Mouse (Mus musculus) liver, adult 2 months (tissue): ENCODE data around the gene Wrnip1. TPM values are rescaled to one million over a fixed set of nuclear protein-coding genes. Genes with fewer than 3 reads are reported as not detected.

ENCODE experiments used
- DNase-seq: peaks from one replicate; pipeline ENCODE4 v3.0.0-alpha.2; 2011; ENCODE audit warnings: low read depth, low spot score; ENCODE audit errors: extremely low read depth
- H3K27ac ChIP-seq: fragments of 200-500 bp; replicated peaks from 2 replicates; pipeline ENCODE4 v1.5.1; 2012; ENCODE audit warnings: low read depth, mild to moderate bottlenecking, control low read depth, inconsistent platforms, low read length; ENCODE audit not compliant: insufficient read depth
- H3K27me3 ChIP-seq: fragments of 200-500 bp; 2 replicates; pipeline ENCODE4 v1.6.1; 2012; ENCODE audit warnings: mild to moderate bottlenecking, moderate library complexity, low read length, inconsistent platforms; ENCODE audit not compliant: control insufficient read depth, insufficient read depth
- H3K36me3 ChIP-seq: fragments of 200-500 bp; 2 replicates; pipeline ENCODE4 v1.6.1; 2012; ENCODE audit warnings: low read length, inconsistent platforms; ENCODE audit not compliant: control insufficient read depth, insufficient read depth
- H3K4me1 ChIP-seq: fragments of 200-500 bp; 2 replicates; pipeline ENCODE4 v1.6.1; 2011; ENCODE audit warnings: low read length; ENCODE audit not compliant: control insufficient read depth, insufficient read depth
- H3K4me3 ChIP-seq: fragments of 200-500 bp; 2 replicates; pipeline ENCODE4 v1.5.1; 2011; ENCODE audit warnings: low read depth, mild to moderate bottlenecking, control low read depth, low read length, moderate library complexity; ENCODE audit not compliant: insufficient read depth
- H3K79me2 ChIP-seq: fragments of 200-500 bp; 2 replicates; pipeline ENCODE4 v1.6.1; 2012; ENCODE audit warnings: inconsistent platforms, mild to moderate bottlenecking, low read length, moderate library complexity; ENCODE audit not compliant: control insufficient read depth, insufficient read depth
- H3K9ac ChIP-seq: fragments of 200-500 bp; 2 replicates; pipeline ENCODE4 v1.6.1; 2012; ENCODE audit warnings: low read depth, mild to moderate bottlenecking, control low read depth, inconsistent platforms, low read length
- CTCF ChIP-seq: fragments of 200-500 bp; IDR thresholded peaks from 2 replicates; pipeline ENCODE4 v1.5.1; 2011; ENCODE audit warnings: low read depth, low read length, control low read depth
- POLR2A ChIP-seq: fragments of 200-500 bp; IDR thresholded peaks from 2 replicates; pipeline ENCODE4 v1.6.1; 2011; ENCODE audit warnings: low read length, control low read depth; ENCODE audit not compliant: insufficient read depth; ENCODE audit errors: extremely low read depth
- WGBS: fragments of 180-500 bp; shearing (Covaris S2); methylation state at CpG from one replicate; pipeline ENCODE4 v1.1.7; 2018; 5-methylcytosine and 5-hydroxymethylcytosine counted together
- polyA plus RNA-seq: library from polyadenylated mRNA; depleted of rRNA; stranded (reverse); fragments of >200 nt; gene quantifications from 2 replicates; pipeline ENCODE4 v1.2.3, GENCODE M21; 2012
- total RNA-seq: library from RNA; depleted of rRNA; stranded (reverse); fragments of >200 nt; gene quantifications from 2 replicates; pipeline ENCODE4 v1.2.3, GENCODE M21; 2014

Wrnip1 gene
- total and polyA plus RNA-seq, 2 experiments, result 33.9 to 38.7 TPM

DNA sequence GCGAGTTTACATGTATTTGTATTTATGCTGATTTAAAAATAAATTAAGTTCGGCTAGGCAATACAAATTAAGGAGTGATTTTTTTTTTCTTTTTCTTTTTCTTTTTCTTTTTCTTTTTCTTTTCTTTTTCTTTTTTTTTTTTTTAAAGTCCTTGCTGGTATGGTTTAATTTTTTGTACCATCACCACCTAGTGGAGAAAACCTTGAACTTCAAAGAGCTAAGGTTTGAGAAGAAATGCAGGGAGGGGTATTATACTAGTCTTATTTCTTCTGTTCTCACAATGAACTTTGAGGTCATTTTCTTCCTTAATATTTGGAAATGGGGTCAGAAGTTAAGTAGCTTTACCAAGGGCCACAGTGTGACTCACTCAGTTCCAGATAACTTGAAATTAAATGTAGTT, 2.7 kb upstream of the Wrnip1 start:
- Histone ChIP-seq H3K36me3 (no peaks in the 10 kb centered on the region), H3K27ac (no peak overlapping the region), H3K9ac (no peak overlapping the region), H3K27me3 (no peaks in the 10 kb centered on the region), H3K79me2 (peaks cover 17% of the 10 kb centered on the region), H3K4me3 (no peak overlapping the region), H3K4me1 (peaks cover 14% of the 10 kb centered on the region)
- 70% methylated on average over 2 of the region's 2 CpGs for WGBS
- TF ChIP-seq CTCF, result peak; percentile 33
- TF ChIP-seq POLR2A, result no peak
- peak; percentile 41 for DNase-seq

DNA sequence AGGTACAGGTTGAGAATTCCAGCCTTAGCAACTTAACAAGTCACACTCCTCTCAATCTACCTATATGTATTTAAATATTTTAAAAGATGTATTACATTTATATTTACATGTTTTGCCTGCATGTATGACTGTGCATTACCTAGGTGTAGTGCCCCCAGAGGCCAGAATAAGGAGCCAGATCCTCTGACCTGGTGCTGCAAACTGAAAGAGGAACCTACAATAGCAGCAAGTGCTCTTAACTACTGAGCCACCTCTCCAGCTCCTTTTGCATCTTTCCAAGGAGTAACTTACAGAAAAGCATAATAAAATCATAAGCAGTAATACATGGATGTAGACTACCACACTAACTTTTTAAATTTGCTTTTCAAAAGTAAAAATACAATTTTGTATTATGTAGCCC, 979 bp upstream of the Wrnip1 start:
- DNase-seq, result no peak
- TF ChIP-seq POLR2A (no peak), CTCF (no peak)
- peaks cover 7% of the 10 kb centered on the region; the same call in 1 of the 2 replicates for H3K4me1 ChIP-seq
- H3K36me3 ChIP-seq, result peaks cover 3% of the 10 kb centered on the region
- no peaks in the 10 kb centered on the region for H3K27me3 ChIP-seq
- H3K4me3 ChIP-seq, result no peak overlapping the region
- no peak overlapping the region for H3K9ac ChIP-seq
- no peak overlapping the region for H3K27ac ChIP-seq
- peaks cover 17% of the 10 kb centered on the region for H3K79me2 ChIP-seq

DNA sequence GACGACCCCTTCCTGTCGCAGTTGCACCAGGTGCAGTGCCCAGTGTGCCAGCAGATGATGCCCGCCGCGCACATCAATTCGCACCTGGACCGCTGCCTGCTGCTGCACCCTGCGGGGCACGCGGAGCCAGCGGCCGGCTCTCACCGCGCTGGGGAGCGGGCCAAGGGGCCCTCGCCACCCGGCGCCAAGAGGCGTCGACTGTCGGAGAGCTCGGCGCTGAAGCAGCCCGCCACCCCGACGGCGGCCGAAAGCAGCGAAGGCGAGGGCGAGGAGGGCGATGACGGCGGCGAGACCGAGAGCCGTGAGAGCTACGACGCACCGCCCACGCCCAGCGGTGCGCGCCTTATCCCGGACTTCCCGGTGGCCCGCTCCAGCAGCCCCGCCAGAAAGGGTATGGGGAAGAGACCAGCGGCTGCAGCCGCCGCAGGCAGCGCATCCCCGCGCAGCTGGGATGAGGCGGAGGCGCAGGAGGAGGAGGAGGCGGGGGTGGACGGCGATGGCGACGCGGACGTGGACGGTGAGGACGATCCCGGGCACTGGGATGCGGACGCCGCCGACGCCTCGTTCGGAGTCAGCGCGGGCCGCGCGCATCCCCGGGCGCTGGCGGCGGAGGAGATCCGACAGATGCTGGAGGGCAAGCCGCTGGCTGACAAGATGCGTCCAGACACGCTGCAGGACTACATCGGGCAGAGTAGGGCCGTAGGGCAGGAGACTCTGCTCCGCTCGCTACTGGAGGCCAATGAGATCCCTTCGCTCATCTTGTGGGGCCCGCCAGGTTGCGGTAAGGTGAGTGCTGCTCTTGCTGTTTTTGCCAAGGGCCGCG, 632 bp downstream of the Wrnip1 start, which contains the start of gene D930007J09Rik:
Gene D930007J09Rik, minus strand, starts transcription at position 591 of the 823 bp plus-strand sequence.
- Histone ChIP-seq H3K4me3 (peak within 1 kb of the TSS; percentile 76), H3K9ac (peak within 1 kb of the TSS; percentile 88), H3K27me3 (no peaks in the 10 kb centered on the region), H3K27ac (peak within 1 kb of the TSS; percentile 74), H3K36me3 (peaks cover 9% of the 10 kb centered on the region), H3K79me2 (peaks cover 17% of the 10 kb centered on the region), H3K4me1 (peaks cover 7% of the 10 kb centered on the region; the same call in 1 of the 2 replicates)
- under 1% methylated on average over 92 of the region's 95 CpGs for WGBS
- TF ChIP-seq CTCF, result no peak
- TF ChIP-seq POLR2A, result no peak
- no peak for DNase-seq

DNA sequence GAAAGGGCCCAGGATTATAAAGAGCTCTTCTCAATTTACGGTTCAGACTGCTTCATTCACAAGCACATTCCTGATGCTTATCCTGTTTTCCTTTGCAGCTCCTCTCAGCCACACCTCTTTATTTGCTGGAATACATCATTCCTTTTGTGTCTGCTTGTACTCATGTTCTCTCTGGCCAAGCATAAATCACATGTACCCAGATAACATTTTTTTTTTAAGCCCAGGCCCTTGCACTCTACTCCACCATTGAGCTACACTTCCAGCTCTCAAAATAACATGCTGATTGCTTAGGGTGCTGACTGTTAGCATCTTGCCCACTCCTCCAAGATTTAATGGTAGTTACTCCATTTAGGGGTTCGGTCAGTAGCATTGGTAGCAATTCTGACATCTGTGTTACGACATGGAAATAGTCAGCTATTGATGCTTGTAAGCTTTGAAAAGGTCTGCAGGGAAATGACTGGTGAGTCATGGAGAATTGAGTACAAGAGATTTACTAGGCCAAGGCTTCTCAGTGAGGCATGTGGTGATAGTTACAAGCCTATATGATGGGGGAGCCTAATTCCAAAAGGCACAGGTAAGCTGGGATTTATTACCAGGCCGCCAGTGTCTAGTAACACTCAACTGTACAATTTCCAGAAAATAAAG, 2.0 kb downstream of the Wrnip1 start:
- Histone ChIP-seq H3K79me2 (peaks cover 17% of the 10 kb centered on the region), H3K4me3 (0 out of 2 replicates have a peak overlapping the region, but pooled peaks have one; percentile 7), H3K27ac (no peak overlapping the region), H3K4me1 (peaks cover 7% of the 10 kb centered on the region; the same call in 1 of the 2 replicates), H3K27me3 (no peaks in the 10 kb centered on the region), H3K36me3 (peaks cover 18% of the 10 kb centered on the region), H3K9ac (no peak overlapping the region)
- no peak for TF ChIP-seq POLR2A
- TF ChIP-seq CTCF, result no peak
- DNase-seq, result no peak
- WGBS, result 74% methylated on average over 4 of the region's 4 CpGs

DNA sequence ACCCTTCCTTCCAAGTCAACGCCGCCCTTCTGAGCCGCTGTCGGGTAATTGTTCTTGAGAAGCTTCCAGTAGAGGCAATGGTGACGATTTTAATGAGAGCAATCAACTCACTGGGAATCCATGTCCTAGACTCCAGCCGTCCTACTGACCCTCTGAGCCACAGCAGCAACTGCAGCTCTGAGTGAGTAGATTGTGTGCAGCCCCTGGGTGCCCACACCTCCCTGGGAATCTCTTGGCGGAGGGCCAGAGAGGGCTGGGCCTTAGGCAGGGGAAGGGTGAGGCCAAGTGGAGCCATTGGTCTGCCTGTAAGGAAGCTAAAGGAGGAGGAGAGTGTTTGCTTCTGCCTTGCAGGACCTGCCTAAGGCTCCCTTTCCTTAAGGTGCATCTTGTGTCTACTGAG, 5.0 kb downstream of the Wrnip1 start:
- no peak for DNase-seq
- WGBS, result 92% methylated on average over 7 of the region's 7 CpGs
- no peak overlapping the region for H3K4me3 ChIP-seq
- H3K36me3 ChIP-seq, result peaks cover 29% of the 10 kb centered on the region
- no peak overlapping the region for H3K9ac ChIP-seq
- H3K27ac ChIP-seq, result no peak overlapping the region
- H3K79me2 ChIP-seq, result peaks cover 22% of the 10 kb centered on the region
- TF ChIP-seq CTCF (no peak), POLR2A (no peak)
- no peaks in the 10 kb centered on the region for H3K27me3 ChIP-seq
- peaks cover 10% of the 10 kb centered on the region for H3K4me1 ChIP-seq

DNA sequence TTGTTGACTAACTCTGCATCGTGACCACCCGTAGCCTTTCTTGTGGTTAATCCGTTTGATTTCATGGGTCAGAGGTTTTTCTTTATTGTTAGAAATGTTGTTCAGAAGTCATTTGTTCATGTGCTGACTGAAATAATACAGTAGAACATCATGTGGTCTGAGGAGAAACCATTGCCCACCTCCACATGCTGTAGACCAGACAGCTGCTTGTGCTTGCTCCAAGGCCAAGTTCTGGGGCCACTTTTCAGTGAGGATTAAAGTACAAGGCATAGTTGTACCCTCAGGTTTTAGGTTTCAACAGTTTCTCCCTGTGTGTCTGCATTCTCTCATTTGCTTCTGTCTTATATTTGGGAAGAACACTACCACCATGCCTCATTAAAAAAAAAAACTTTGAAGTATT, 5.8 kb downstream of the Wrnip1 start:
- TF ChIP-seq POLR2A (no peak), CTCF (no peak)
- peaks cover 32% of the 10 kb centered on the region for H3K36me3 ChIP-seq

More for the DNA sequence above, 5.8 kb downstream of the Wrnip1 start:
- Histone ChIP-seq H3K4me1 (peaks cover 12% of the 10 kb centered on the region), H3K4me3 (no peak overlapping the region), H3K27ac (no peak overlapping the region), H3K9ac (no peak overlapping the region), H3K27me3 (no peaks in the 10 kb centered on the region), H3K79me2 (peaks cover 22% of the 10 kb centered on the region)
- 90% methylated on average over 3 of the region's 3 CpGs for WGBS
- DNase-seq, result no peak
